Mouse (Mus musculus): Measurements from ENCODE around the gene Desi1. TPM values are rescaled to one million over a fixed set of nuclear protein-coding genes. Genes with fewer than 3 reads are reported as not detected.

Gene Desi1
- total RNA-seq, 4 experiments from 2014 or later, result 14.9 to 18.4 (median 17.5) TPM

Other genes starting within 250 kb of the Desi1 start
- gene Tef, start 231.4 kb downstream of the Desi1 start, total RNA-seq (2022), result 100 to 1,000 TPM; 191 to 229 (median 196) TPM
- gene Tob2, start 175.1 kb downstream of the Desi1 start, total RNA-seq (2022), result 100 to 1,000 TPM; 111 to 127 (median 125) TPM
- 10 to 100 TPM; 39.0 to 44.3 (median 39.3) TPM for gene Phf5a, start 162.0 kb downstream of the Desi1 start, total RNA-seq (2022)
- 1,000 to 10,000 TPM; 1,068 to 1,166 (median 1,137) TPM for gene Aco2, start 161.6 kb downstream of the Desi1 start, total RNA-seq (2022)
- gene Polr3h, start 107.6 kb downstream of the Desi1 start, total RNA-seq (2022), result 10 to 100 TPM in 1 of 4 experiments, 1 to 10 TPM in 3; 7.2 to 10.2 (median 8.2) TPM
- gene Csdc2, start 97.1 kb downstream of the Desi1 start, total RNA-seq (2022), result 1 to 10 TPM in 2 of 4 experiments, under 1 TPM in 2; 0.67 to 1.9 (median 0.90) TPM
- 10 to 100 TPM; 15.6 to 17.9 (median 15.9) TPM for gene Pmm1, start 72.9 kb downstream of the Desi1 start, total RNA-seq (2022)
- not detected for gene 1700029P11Rik, start 53.3 kb downstream of the Desi1 start, total RNA-seq (2022)
- gene Xrcc6, start 46.0 kb downstream of the Desi1 start, total RNA-seq (2022), result 10 to 100 TPM; 20.6 to 24.5 (median 24.2) TPM
- 10 to 100 TPM; 44.8 to 55.5 (median 51.4) TPM for gene Snu13, start 13.7 kb upstream of the Desi1 start, total RNA-seq (2022)
- gene 4930407I10Rik, start 25.3 kb upstream of the Desi1 start, total RNA-seq (2022), result not detected
- not detected for gene Mei1, start 36.1 kb upstream of the Desi1 start, total RNA-seq (2022)
- 10 to 100 TPM in 2 of 4 experiments, 1 to 10 TPM in 2; 6.8 to 14.2 (median 8.6) TPM for gene Ccdc134, start 94.1 kb upstream of the Desi1 start, total RNA-seq (2022)
- gene Srebf2, start 113.3 kb upstream of the Desi1 start, total RNA-seq (2022), result 10 to 100 TPM in 1 of 4 experiments, 1 to 10 TPM in 3; 8.4 to 11.5 (median 9.7) TPM
- gene Shisa8, start 179.0 kb upstream of the Desi1 start, total RNA-seq (2022), result not detected
- not detected for gene Tnfrsf13c, start 190.5 kb upstream of the Desi1 start, total RNA-seq (2022)
- gene Cenpm, start 210.9 kb upstream of the Desi1 start, total RNA-seq (2022), result not detected
- not detected for gene 1500009C09Rik, start 218.5 kb upstream of the Desi1 start, total RNA-seq (2022)
- under 1 TPM; 0.10 to 0.63 (median 0.38) TPM for gene Sept3, start 241.0 kb upstream of the Desi1 start, total RNA-seq (2022)

All from gastrocnemius, adult 8-10 months (tissue).